Mouse (Mus musculus): ENCODE measurements around the gene Flnb.

The Flnb gene

GRCm38 (mm10) chr14:7817770-7818462 is at the start of gene Flnb:
Gene Flnb (plus strand): TSS chr14:7817957.
- in situ Hi-C loops (cut with MboI, MseI), result loop anchor here (10.0 kb wide), 1 partner anchor 147 kb away; no protein-coding TSS in a partner anchor

- in situ Hi-C loops (cut with MboI, MseI), result no loop called here
Observed at GRCm38 (mm10) chr14:7773714-7774389, 43.9 kb upstream of the Flnb start.

GRCm38 (mm10) chr14:7786073-7786472 is 31.7 kb upstream of the Flnb start:
- in situ Hi-C loops (cut with MboI, MseI), result no loop called here

- in situ Hi-C loops (cut with MboI, MseI), result no loop called here
Observed at GRCm38 (mm10) chr14:7789266-7790030, 28.3 kb upstream of the Flnb start.

GRCm38 (mm10) chr14:7791061-7791531 is 26.7 kb upstream of the Flnb start:
- in situ Hi-C loops (cut with MboI, MseI), result no loop called here

- in situ Hi-C loops (cut with MboI, MseI), result no loop called here
Observed at GRCm38 (mm10) chr14:7791532-7792159, 26.1 kb upstream of the Flnb start, which contains the start of gene Gm26661. Gene Gm26661 (plus strand): TSS chr14:7791587.

- in situ Hi-C loops (cut with MboI, MseI), result no loop called here
Observed at GRCm38 (mm10) chr14:7795961-7796360, 21.8 kb upstream of the Flnb start.

GRCm38 (mm10) chr14:7800611-7801010 is 17.1 kb upstream of the Flnb start:
- in situ Hi-C loops (cut with MboI, MseI), result no loop called here

- in situ Hi-C loops (cut with MboI, MseI), result no loop called here
Observed at GRCm38 (mm10) chr14:7801831-7802230, 15.9 kb upstream of the Flnb start.

GRCm38 (mm10) chr14:7803874-7804557 is 13.7 kb upstream of the Flnb start:
- in situ Hi-C loops (cut with MboI, MseI), result no loop called here

- in situ Hi-C loops (cut with MboI, MseI), result no loop called here
Observed at GRCm38 (mm10) chr14:7804558-7804905, 13.2 kb upstream of the Flnb start.

GRCm38 (mm10) chr14:7807711-7808110 is 10.0 kb upstream of the Flnb start:
- in situ Hi-C loops (cut with MboI, MseI), result no loop called here

GRCm38 (mm10) chr14:7808501-7808981 is 9.2 kb upstream of the Flnb start:
- in situ Hi-C loops (cut with MboI, MseI), result no loop called here

GRCm38 (mm10) chr14:7809043-7809955 is 8.5 kb upstream of the Flnb start:
- in situ Hi-C loops (cut with MboI, MseI), result no loop called here

- in situ Hi-C loops (cut with MboI, MseI), result loop anchor here (10.0 kb wide), 1 partner anchor 146 kb away; no protein-coding TSS in a partner anchor
Observed at GRCm38 (mm10) chr14:7818463-7819121, 835 bp downstream of the Flnb start.

GRCm38 (mm10) chr14:7819446-7819845 is 1.7 kb downstream of the Flnb start:
- in situ Hi-C loops (cut with MboI, MseI), result loop anchor here (10.0 kb wide), 1 partner anchor 145 kb away; no protein-coding TSS in a partner anchor

GRCm38 (mm10) chr14:7821341-7821740 is 3.6 kb downstream of the Flnb start:
- in situ Hi-C loops (cut with MboI, MseI), result loop anchor here (5.0 kb wide), 1 partner anchor 121 kb away; no protein-coding TSS in a partner anchor

GRCm38 (mm10) chr14:7822693-7823092 is 4.9 kb downstream of the Flnb start:
- in situ Hi-C loops (cut with MboI, MseI), result loop anchor here (5.0 kb wide), 1 partner anchor 120 kb away; no protein-coding TSS in a partner anchor

- in situ Hi-C loops (cut with MboI, MseI), result loop anchor here (5.0 kb wide), 2 partner anchors 38 to 118 kb away; no protein-coding TSS in a partner anchor
Observed at GRCm38 (mm10) chr14:7824651-7825268, 7.0 kb downstream of the Flnb start.

All from T-helper 2 cell (primary cell).